Mouse (Mus musculus) testis, adult 2 months (tissue): ENCODE results near the gene Iqgap2.

Experiments used
- CTCF ChIP-seq: fragments of 200-500 bp; IDR thresholded peaks from 2 replicates; pipeline ENCODE4 v1.5.1; 2012; ENCODE audit warnings: low read depth, mild to moderate bottlenecking, inconsistent platforms, low read length, moderate library complexity; ENCODE audit not compliant: control insufficient read depth, insufficient read depth, insufficient replicate concordance
- POLR2A ChIP-seq: fragments of 200-500 bp; IDR thresholded peaks from 2 replicates; pipeline ENCODE4 v1.6.1; 2012; ENCODE audit warnings: low read depth, mild to moderate bottlenecking, inconsistent platforms, low read length, moderate library complexity; ENCODE audit not compliant: control insufficient read depth

DNA sequence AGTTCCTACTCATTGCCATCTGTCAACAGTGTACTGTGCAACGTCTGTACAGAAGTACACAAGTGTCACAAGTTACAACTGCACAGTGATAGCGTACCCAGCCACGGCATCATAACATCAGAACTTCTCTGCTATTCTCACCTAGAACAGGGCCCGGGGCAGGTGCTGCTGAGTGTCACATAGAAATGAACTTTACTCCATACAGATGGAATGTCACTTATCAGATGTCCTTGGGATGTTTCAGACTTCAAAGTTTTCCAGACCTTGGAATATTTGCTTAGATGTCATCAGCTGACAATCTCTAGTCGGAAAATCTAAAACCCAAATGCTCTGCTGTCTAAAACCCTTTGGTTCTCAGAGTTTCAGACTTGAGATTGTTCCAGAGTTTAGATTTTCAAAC is 137.4 kb downstream of the Iqgap2 start:
- TF ChIP-seq CTCF (no peak), POLR2A (no peak)
